Mouse (Mus musculus) liver, postnatal 0 days (tissue): ENCODE measurements around the gene 4930426L09Rik.

Experiments used
- CTCF ChIP-seq: sonication (generic); IDR thresholded peaks from 2 replicates; pipeline ENCODE4 v1.5.1; 2016; ENCODE audit warnings: antibody characterized with exemption, low read depth
- EP300 ChIP-seq: IDR thresholded peaks from 2 replicates; pipeline ENCODE4 v1.6.1; 2016; ENCODE audit warnings: antibody characterized with exemption, low read depth, mild to moderate bottlenecking

- TF ChIP-seq CTCF (no peak), EP300 (no peak)
Measured at GRCm38 (mm10) chr2:18960376-18960973, 37.7 kb upstream of the 4930426L09Rik start.
